Mouse (Mus musculus) embryonic facial prominence, embryonic 11.5 days (tissue): Measurements from ENCODE around the gene Gpr176. TPM values are rescaled to one million over a fixed set of nuclear protein-coding genes. Genes with fewer than 3 reads are reported as not detected.
A peak's percentile ranks its signal among the peaks of the same experiment; 100 is the strongest.

ENCODE experiments used
- ATAC-seq: fragments of 200-750 bp; cut with Nextera tagmentation; replicated peaks from 2 replicates; pipeline ENCODE4 v1.8.0; 2017; ENCODE audit warnings: low read depth; ENCODE audit not compliant: insufficient number of reproducible peaks, low FRiP score, low TSS enrichment
- DNase-seq: peaks from one replicate; pipeline ENCODE4 v3.0.0-alpha.2; 2015; ENCODE audit warnings: low spot score
- H3K27ac ChIP-seq: fragments of 300-500 bp; sonication (generic); replicated peaks from 2 replicates; pipeline ENCODE4 v1.5.1; 2014; ENCODE audit warnings: mild to moderate bottlenecking, low read depth, low read length, control low read depth
- H3K27me3 ChIP-seq: fragments of 300-500 bp; sonication (generic); 2 replicates; pipeline ENCODE4 v1.6.1; 2014; ENCODE audit warnings: mild to moderate bottlenecking, low read length, moderate library complexity, mixed read lengths; ENCODE audit not compliant: control insufficient read depth, insufficient read depth
- H3K36me3 ChIP-seq: fragments of 300-500 bp; sonication (generic); replicated peaks from 2 replicates; pipeline ENCODE4 v1.6.1; 2014; ENCODE audit warnings: low read depth, mild to moderate bottlenecking, low read length, moderate library complexity, mixed read lengths; ENCODE audit not compliant: control insufficient read depth, insufficient read depth
- H3K4me1 ChIP-seq: fragments of 300-500 bp; sonication (generic); 2 replicates; pipeline ENCODE4 v1.6.1; 2014; ENCODE audit warnings: low read length, mixed read lengths; ENCODE audit not compliant: control insufficient read depth, insufficient read depth
- H3K4me2 ChIP-seq: fragments of 300-500 bp; sonication (generic); 2 replicates; pipeline ENCODE4 v1.6.1; 2014; ENCODE audit warnings: low read depth, mild to moderate bottlenecking, control low read depth, low read length, moderate library complexity
- H3K4me3 ChIP-seq: fragments of 300-500 bp; sonication (generic); 2 replicates; pipeline ENCODE4 v1.5.1; 2014; ENCODE audit warnings: low read depth, low read length, control low read depth
- H3K9ac ChIP-seq: fragments of 300-500 bp; sonication (generic); replicated peaks from 2 replicates; pipeline ENCODE4 v1.6.1; 2014; ENCODE audit warnings: mild to moderate bottlenecking, control low read depth, low read length
- H3K9me3 ChIP-seq: fragments of 300-500 bp; sonication (generic); replicated peaks from 2 replicates; pipeline ENCODE4 v1.6.1; 2016; ENCODE audit warnings: mild to moderate bottlenecking, low read length, inconsistent platforms, mixed read lengths; ENCODE audit not compliant: control insufficient read depth
- WGBS: fragments of 180-500 bp; shearing (Covaris S2); extraction: QIAGEN DNeasy Blood & Tissue Kit; methylation state at CpG from one replicate; pipeline ENCODE4 v1.1.7; 2014; 5-methylcytosine and 5-hydroxymethylcytosine counted together
- polyA plus RNA-seq: library from polyadenylated mRNA; unstranded; fragments of >200 nt; fragmentation: Nextera tagmentation; extraction: Ambion mirVana; gene quantifications from 2 replicates; pipeline ENCODE4 v1.2.1, GENCODE M21; 2014

Gene Gpr176
- 0.31 and 0.34 TPM in 2 replicates for polyA plus RNA-seq

GRCm38 (mm10) chr2:118372901-118373571 is at the start of gene Gpr176:
Gene Gpr176, minus strand, starts transcription at chr2:118373419.
- Histone ChIP-seq H3K4me1 (0 out of 2 replicates have a peak, but pooled peaks cover 2% of the 10 kb centered on the region), H3K27me3 (peaks cover 10% of the 10 kb centered on the region), H3K4me3 (peak within 1 kb of the TSS; percentile 36), H3K9me3 (no peaks in the 10 kb centered on the region), H3K9ac (peak within 1 kb of the TSS; percentile 48), H3K36me3 (no peaks in the 10 kb centered on the region), H3K4me2 (peak within 1 kb of the TSS; percentile 90), H3K27ac (no peak within 1 kb of the TSS)
- ATAC-seq (peak; percentile 84), DNase-seq (peak; percentile 35)
- WGBS: under 1% methylated on average over 58 of the region's 59 CpGs

- Histone ChIP-seq H3K4me2 (no peak overlapping the region), H3K9me3 (no peaks in the 10 kb centered on the region), H3K9ac (no peak overlapping the region), H3K4me3 (no peak overlapping the region), H3K36me3 (no peaks in the 10 kb centered on the region; the same call in 1 of the 2 replicates), H3K4me1 (no peaks in the 10 kb centered on the region), H3K27ac (no peak overlapping the region), H3K27me3 (no peaks in the 10 kb centered on the region)
- DNase-seq (no peak), ATAC-seq (no peak)
- 82% methylated on average over 8 of the region's 8 CpGs for WGBS
Measured at GRCm38 (mm10) chr2:118422385-118422784, 49.2 kb upstream of the Gpr176 start.

- WGBS: 84% methylated on average over 15 of the region's 15 CpGs
Measured at GRCm38 (mm10) chr2:118421951-118422350, 48.7 kb upstream of the Gpr176 start.

GRCm38 (mm10) chr2:118418076-118418475 is 44.9 kb upstream of the Gpr176 start:
- H3K27me3 ChIP-seq: no peaks in the 10 kb centered on the region
- 93% methylated on average over 4 of the region's 4 CpGs for WGBS
- H3K9ac ChIP-seq: no peak overlapping the region
- DNase-seq (no peak), ATAC-seq (no peak)
- H3K27ac ChIP-seq: no peak overlapping the region
- no peak overlapping the region for H3K4me2 ChIP-seq
- H3K4me3 ChIP-seq: no peak overlapping the region
- H3K36me3 ChIP-seq: no peaks in the 10 kb centered on the region; the same call in 1 of the 2 replicates
- no peaks in the 10 kb centered on the region for H3K9me3 ChIP-seq
- no peaks in the 10 kb centered on the region for H3K4me1 ChIP-seq

More at GRCm38 (mm10) chr2:118421951-118422350, 48.7 kb upstream of the Gpr176 start:
- DNase-seq (no peak), ATAC-seq (no peak)
- Histone ChIP-seq H3K4me1 (no peaks in the 10 kb centered on the region), H3K27me3 (no peaks in the 10 kb centered on the region), H3K9ac (no peak overlapping the region), H3K36me3 (no peaks in the 10 kb centered on the region; the same call in 1 of the 2 replicates), H3K27ac (no peak overlapping the region), H3K9me3 (no peaks in the 10 kb centered on the region), H3K4me2 (no peak overlapping the region), H3K4me3 (no peak overlapping the region)

- Histone ChIP-seq H3K4me2 (no peak overlapping the region), H3K9me3 (no peaks in the 10 kb centered on the region), H3K9ac (no peak overlapping the region), H3K36me3 (no peaks in the 10 kb centered on the region; the same call in 1 of the 2 replicates), H3K4me1 (no peaks in the 10 kb centered on the region), H3K27me3 (no peaks in the 10 kb centered on the region), H3K4me3 (no peak overlapping the region), H3K27ac (no peak overlapping the region)
- WGBS: 91% methylated on average over 6 of the region's 6 CpGs
- no peak for ATAC-seq
- no peak for DNase-seq
Measured at GRCm38 (mm10) chr2:118415601-118416355, 42.6 kb upstream of the Gpr176 start.

- Histone ChIP-seq H3K9me3 (no peaks in the 10 kb centered on the region), H3K36me3 (no peaks in the 10 kb centered on the region; the same call in 1 of the 2 replicates), H3K27me3 (no peaks in the 10 kb centered on the region), H3K9ac (no peak overlapping the region), H3K4me3 (no peak overlapping the region), H3K4me2 (no peak overlapping the region), H3K27ac (no peak overlapping the region), H3K4me1 (no peaks in the 10 kb centered on the region)
- ATAC-seq: no peak
- WGBS: 95% methylated on average over 11 of the region's 11 CpGs
- DNase-seq: no peak
Measured at GRCm38 (mm10) chr2:118412821-118413220, 39.6 kb upstream of the Gpr176 start.

- ATAC-seq (no peak), DNase-seq (no peak)
- no peaks in the 10 kb centered on the region for H3K27me3 ChIP-seq
- H3K9ac ChIP-seq: no peak overlapping the region
- H3K36me3 ChIP-seq: no peaks in the 10 kb centered on the region; the same call in 1 of the 2 replicates
- H3K4me2 ChIP-seq: no peak overlapping the region
- no peaks in the 10 kb centered on the region for H3K9me3 ChIP-seq
- no peak overlapping the region for H3K27ac ChIP-seq
- H3K4me1 ChIP-seq: no peaks in the 10 kb centered on the region
- WGBS: 87% methylated on average over 4 of the region's 4 CpGs
- H3K4me3 ChIP-seq: no peak overlapping the region
Measured at GRCm38 (mm10) chr2:118408336-118408895, 35.2 kb upstream of the Gpr176 start.
